Mouse (Mus musculus) cerebral cortex, adult 2 months (tissue): ENCODE results near the gene Mbtd1.

Experiments used
- WGBS: fragments of 180-500 bp; shearing (Covaris S2); methylation state at CpG from one replicate; pipeline ENCODE4 v1.1.7; 2018; 5-methylcytosine and 5-hydroxymethylcytosine counted together

Mbtd1 gene

DNA sequence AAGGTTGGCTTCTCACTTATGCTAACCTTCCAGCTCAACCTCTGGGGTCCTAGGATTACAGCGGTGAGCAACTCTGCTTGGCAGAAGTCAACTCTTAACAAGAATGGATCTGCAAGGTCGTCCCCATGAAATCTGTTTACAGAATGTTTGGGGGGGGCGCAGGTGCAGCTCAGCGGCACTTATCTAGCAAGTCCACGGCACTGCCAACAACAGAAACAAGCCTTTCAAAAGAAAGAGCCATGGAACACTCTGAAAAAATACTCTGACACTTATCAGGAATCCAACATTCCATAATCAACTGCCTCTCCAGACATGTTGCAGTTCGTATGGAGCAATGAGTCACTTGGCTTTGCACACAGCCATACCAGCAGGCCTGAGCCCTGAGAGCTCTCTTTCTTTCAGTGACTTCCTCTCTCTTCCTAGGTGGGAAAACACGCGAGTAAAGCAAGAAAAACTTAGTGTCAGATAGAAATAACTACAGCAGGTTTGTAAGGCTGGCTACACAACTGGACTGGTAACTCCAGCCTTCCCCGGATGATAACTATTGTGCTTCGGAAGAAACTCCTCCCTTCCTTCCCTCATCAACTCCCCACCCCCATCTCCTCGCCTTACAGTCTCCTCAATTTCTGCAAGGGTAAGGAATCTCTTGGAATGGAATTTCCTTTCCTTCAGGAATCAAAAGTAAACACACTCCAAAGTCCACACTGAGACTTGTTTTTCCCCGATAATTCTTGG lies 102.8 kb downstream of the Mbtd1 start:
- 60% methylated on average over 12 of the region's 12 CpGs for WGBS

DNA sequence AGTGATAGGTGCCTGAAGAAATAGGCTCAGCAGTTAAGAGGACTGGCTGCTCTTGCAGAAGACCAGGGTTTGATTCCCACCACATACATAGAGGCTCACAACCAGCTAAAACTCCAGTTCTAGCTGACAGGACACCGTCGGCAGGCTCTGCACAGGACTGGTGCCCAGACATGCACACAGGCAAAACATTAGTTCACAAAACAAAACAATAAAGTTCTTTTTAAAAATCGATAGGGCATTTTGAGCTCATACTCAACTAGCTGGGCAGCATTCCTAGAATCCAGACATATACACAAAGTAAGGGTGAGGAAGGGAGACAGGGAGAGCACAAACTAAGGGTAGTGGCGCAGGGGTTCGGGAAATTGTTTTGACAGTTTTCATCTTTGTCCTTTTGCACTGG lies 108.9 kb downstream of the Mbtd1 start:
- whole genome bisulfite sequencing: 41% methylated on average over 5 of the region's 5 CpGs

- 2% methylated on average over 15 of the region's 15 CpGs for WGBS
These were observed 109.6 kb downstream of the Mbtd1 start for GRCm38 (mm10) chr11:93995111-93995719.

GRCm38 (mm10) chr11:93995720-93996305 lies 110.2 kb downstream of the Mbtd1 start, which contains the start of gene Spag9:
Spag9 (plus strand) TSS chr11:93996091.
- under 1% methylated on average over 60 of the region's 70 CpGs for WGBS
